ENCODE assay signal across 8 mouse cellular contexts in the genomic region with DNA sequence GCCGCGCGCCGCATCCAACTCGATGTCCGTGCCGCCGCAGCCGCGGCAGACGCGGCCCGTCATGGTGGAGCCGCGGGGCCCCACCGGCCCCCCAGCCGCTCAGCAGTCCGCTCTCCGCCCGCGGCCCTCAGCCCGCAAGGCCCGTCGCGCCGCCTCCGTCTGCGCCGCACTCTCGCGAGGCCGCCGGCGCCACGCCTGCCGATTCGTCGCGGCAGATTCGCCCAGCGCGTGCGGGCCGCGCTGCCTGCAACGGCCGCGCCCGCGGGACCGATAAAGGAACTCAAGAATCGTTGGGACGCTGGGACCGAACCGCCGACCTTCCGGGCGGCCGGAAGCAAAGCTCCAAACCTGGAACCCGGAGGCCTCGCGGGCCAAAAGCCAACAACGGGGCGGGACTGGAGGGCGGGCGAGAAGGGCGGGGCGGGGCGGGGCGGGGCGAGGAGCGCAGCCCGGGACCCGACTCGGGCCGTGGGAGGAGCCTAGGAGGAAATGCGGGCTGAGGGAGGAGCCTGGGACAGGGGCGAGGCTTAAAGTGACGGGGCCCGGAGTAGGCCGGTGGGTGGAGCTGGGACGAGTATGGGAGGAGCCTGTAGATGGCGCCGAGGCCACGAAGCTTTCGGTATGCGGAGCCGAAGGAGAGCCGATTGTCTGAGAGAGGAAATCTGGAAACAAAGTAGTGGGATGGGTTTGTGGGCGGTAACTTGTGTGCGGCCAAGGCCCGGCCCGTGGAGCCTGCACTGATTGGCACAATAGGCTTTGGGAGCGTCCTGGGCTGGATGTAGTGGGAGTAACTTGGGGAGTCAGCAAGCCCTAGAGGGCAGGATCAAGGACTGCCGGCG. TPM values are rescaled to one million over a fixed set of nuclear protein-coding genes. Genes with fewer than 3 reads are reported as not detected.
DNase-seq lines count a peak whose midpoint lies in the region; ATAC-seq and TF ChIP-seq lines count a peak whose summit lies in the region.

TSS of gene Brf1 (minus strand) at position 411 of the 839 bp plus-strand sequence.

- H3K4me1 ChIP-seq in embryonic facial prominence, embryonic 13.5 days = peaks cover 21% of the 10 kb centered on the region
- peaks cover 10% of the 10 kb centered on the region for H3K4me1 ChIP-seq in kidney, adult 2 months (ENCODE audit: control insufficient read depth, insufficient read depth, low read length)
- peaks cover 20% of the 10 kb centered on the region for H3K4me1 ChIP-seq in limb, embryonic 12.5 days (replicated peaks)
- peaks cover 31% of the 10 kb centered on the region for H3K4me1 ChIP-seq in midbrain, embryonic 15.5 days
- H3K4me1 ChIP-seq in spleen, adult 2 months (ENCODE audit: control insufficient read depth, insufficient read depth, insufficient read length) = peaks cover 11% of the 10 kb centered on the region; the same call in 1 of the 2 replicates

- DNase-seq in 3134 (ENCODE audit: extremely low read depth, insufficient read length, low spot score) = peak; percentile 95
- DNase-seq in adrenal gland, postnatal 36 days = peak; percentile 97 to 98
- DNase-seq in heart, adult 18-20 months = peak; percentile 97 to 99
- peak; percentile 99 for DNase-seq in kidney, adult 2 months
- peak; percentile 92 to 97 for DNase-seq in spleen, adult 2 months (ENCODE audit: low read depth in 1 of 2, low spot score in 2 of 2)

- H3K9me3 ChIP-seq in embryonic facial prominence, embryonic 13.5 days = no peaks in the 10 kb centered on the region
- no peaks in the 10 kb centered on the region for H3K9me3 ChIP-seq in limb, embryonic 12.5 days
- no peaks in the 10 kb centered on the region for H3K9me3 ChIP-seq in midbrain, embryonic 15.5 days

- H3K9ac ChIP-seq in embryonic facial prominence, embryonic 13.5 days = peak within 1 kb of the TSS; percentile 97
- peak within 1 kb of the TSS; percentile 94 for H3K9ac ChIP-seq in limb, embryonic 12.5 days (replicated peaks)
- peak within 1 kb of the TSS; percentile 93 for H3K9ac ChIP-seq in midbrain, embryonic 15.5 days

- peaks cover 15% of the 10 kb centered on the region for H3K36me3 ChIP-seq in embryonic facial prominence, embryonic 13.5 days
- no peaks in the 10 kb centered on the region for H3K36me3 ChIP-seq in kidney, adult 2 months (ENCODE audit: control insufficient read depth, insufficient read depth, low read length)
- H3K36me3 ChIP-seq in limb, embryonic 12.5 days = peaks cover 17% of the 10 kb centered on the region
- 0 out of 2 replicates have a peak, but pooled peaks cover 5% of the 10 kb centered on the region for H3K36me3 ChIP-seq in midbrain, embryonic 15.5 days (replicated peaks)
- H3K36me3 ChIP-seq in spleen, adult 2 months (ENCODE audit: control insufficient read depth, insufficient read depth, low read length) = no peaks in the 10 kb centered on the region; the same call in 1 of the 2 replicates

- peak; percentile 47 for TF ChIP-seq POLR2A in kidney, adult 2 months (IDR thresholded peaks at IDR 0.05; ENCODE audit: low read depth, low read length)
- peak; percentile 76 for TF ChIP-seq POLR2A in spleen, adult 2 months (IDR thresholded peaks at IDR 0.05; ENCODE audit: low read depth, low read length)

- 0 out of 2 replicates have a peak, but pooled peaks have one; percentile 1 for TF ChIP-seq CTCF in kidney, adult 2 months (conservative IDR thresholded peaks at IDR 0.05; ENCODE audit: insufficient read depth, insufficient read length, low read depth, low read length)
- no peak for TF ChIP-seq CTCF in spleen, adult 2 months (IDR thresholded peaks at IDR 0.05; ENCODE audit: extremely low read depth, insufficient read depth, insufficient read length, insufficient replicate concordance)

- H3K27me3 ChIP-seq in embryonic facial prominence, embryonic 13.5 days = no peaks in the 10 kb centered on the region
- no peaks in the 10 kb centered on the region for H3K27me3 ChIP-seq in kidney, adult 2 months (replicated peaks; ENCODE audit: control insufficient read depth, insufficient read depth, low read length)
- H3K27me3 ChIP-seq in limb, embryonic 12.5 days = no peaks in the 10 kb centered on the region
- H3K27me3 ChIP-seq in midbrain, embryonic 15.5 days (replicated peaks) = no peaks in the 10 kb centered on the region
- H3K27me3 ChIP-seq in spleen, adult 2 months (ENCODE audit: control insufficient read depth, insufficient read depth, low read length) = no peaks in the 10 kb centered on the region

- ATAC-seq in embryonic facial prominence, embryonic 13.5 days (ENCODE audit: insufficient number of reproducible peaks, insufficient read depth, low FRiP score, low TSS enrichment, low read depth) = peak; percentile 97
- peak; percentile 97 for ATAC-seq in limb, embryonic 12.5 days (ENCODE audit: insufficient number of reproducible peaks, insufficient read depth, low FRiP score, low TSS enrichment, low read depth)
- ATAC-seq in midbrain, embryonic 15.5 days (replicated peaks) = peak; percentile 98

- H3K4me3 ChIP-seq in embryonic facial prominence, embryonic 13.5 days = peak within 1 kb of the TSS; percentile 92
- peak within 1 kb of the TSS; percentile 92 for H3K4me3 ChIP-seq in kidney, adult 2 months (ENCODE audit: insufficient read depth, low read depth, low read length)
- H3K4me3 ChIP-seq in limb, embryonic 12.5 days (replicated peaks) = peak within 1 kb of the TSS; percentile 88
- H3K4me3 ChIP-seq in midbrain, embryonic 15.5 days = peak within 1 kb of the TSS; percentile 86
- peak within 1 kb of the TSS; percentile 94 for H3K4me3 ChIP-seq in spleen, adult 2 months (ENCODE audit: extremely low read depth, insufficient read depth, insufficient read length)

- H3K4me2 ChIP-seq in embryonic facial prominence, embryonic 13.5 days = peak within 1 kb of the TSS; percentile 82
- peak within 1 kb of the TSS; percentile 81 for H3K4me2 ChIP-seq in limb, embryonic 12.5 days
- H3K4me2 ChIP-seq in midbrain, embryonic 15.5 days = peak within 1 kb of the TSS; percentile 85

- peak within 1 kb of the TSS; percentile 95 for H3K27ac ChIP-seq in embryonic facial prominence, embryonic 13.5 days
- H3K27ac ChIP-seq in kidney, adult 2 months (ENCODE audit: insufficient read depth, low read depth, low read length) = peak within 1 kb of the TSS; percentile 96
- peak within 1 kb of the TSS; percentile 95 for H3K27ac ChIP-seq in limb, embryonic 12.5 days
- H3K27ac ChIP-seq in midbrain, embryonic 15.5 days = peak within 1 kb of the TSS; percentile 92
- peak within 1 kb of the TSS; percentile 97 for H3K27ac ChIP-seq in spleen, adult 2 months (ENCODE audit: insufficient read depth, low read length)

- WGBS in embryonic facial prominence, embryonic 13.5 days = under 1% methylated on average over 94 of the region's 96 CpGs
- WGBS in kidney, adult 2 months = under 1% methylated on average over 96 of the region's 96 CpGs
- under 1% methylated on average over 68 of the region's 96 CpGs for WGBS in limb, embryonic 12.5 days
- WGBS in midbrain, embryonic 15.5 days = under 1% methylated on average over 96 of the region's 96 CpGs
- under 1% methylated on average over 91 of the region's 96 CpGs for WGBS in spleen, adult 2 months

RNA-seq across cellular contexts. Expression of gene Brf1, which starts in this region (rescaled TPM):
- 10 to 100 TPM; 42.9 to 49.6 TPM for total RNA-seq in adrenal gland, postnatal 36 days (2021)
- polyA plus RNA-seq in embryonic facial prominence, embryonic 13.5 days (2015; fragmentation: Nextera tagmentation; extraction: Ambion mirVana) = 74.9 and 80.1 TPM in 2 replicates
- 10 to 100 TPM; 21.4 to 26.4 TPM for total RNA-seq in heart, adult 18-20 months (2021)
- 44.8 and 53.0 TPM in 2 replicates for polyA plus RNA-seq in kidney, adult 2 months (2012; rRNA removed)
- polyA plus RNA-seq in limb, embryonic 12.5 days (2016; fragmentation: Nextera tagmentation; extraction: Ambion mirVana) = 76.0 and 83.0 TPM in 2 replicates
- polyA plus RNA-seq in midbrain, embryonic 15.5 days (2015; fragmentation: Nextera tagmentation; extraction: Ambion mirVana) = 56.0 and 58.5 TPM in 2 replicates
- polyA plus RNA-seq in spleen, adult 2 months (2012; rRNA removed) = 127 and 186 TPM in 2 replicates

Comparison
In these comparisons a context has a peak if more than half of its experiments do, and no peak if none do; other contexts are left out.
1. Peak in every context shown above with its lines: DNase-seq, ATAC-seq, H3K4me3 ChIP-seq and H3K27ac ChIP-seq.